Mouse (Mus musculus): Measurements from ENCODE around the gene Pde6d. TPM values are rescaled to one million over a fixed set of nuclear protein-coding genes. Genes with fewer than 3 reads are reported as not detected.
"Not testable (repeated sequence)": the region's sequence is repeated elsewhere in the genome, so short reads cannot be mapped to it uniquely, and the experiment has no call there.

Pde6d gene
- polyA plus RNA-seq, 1 experiment = 49.0 TPM

DNA sequence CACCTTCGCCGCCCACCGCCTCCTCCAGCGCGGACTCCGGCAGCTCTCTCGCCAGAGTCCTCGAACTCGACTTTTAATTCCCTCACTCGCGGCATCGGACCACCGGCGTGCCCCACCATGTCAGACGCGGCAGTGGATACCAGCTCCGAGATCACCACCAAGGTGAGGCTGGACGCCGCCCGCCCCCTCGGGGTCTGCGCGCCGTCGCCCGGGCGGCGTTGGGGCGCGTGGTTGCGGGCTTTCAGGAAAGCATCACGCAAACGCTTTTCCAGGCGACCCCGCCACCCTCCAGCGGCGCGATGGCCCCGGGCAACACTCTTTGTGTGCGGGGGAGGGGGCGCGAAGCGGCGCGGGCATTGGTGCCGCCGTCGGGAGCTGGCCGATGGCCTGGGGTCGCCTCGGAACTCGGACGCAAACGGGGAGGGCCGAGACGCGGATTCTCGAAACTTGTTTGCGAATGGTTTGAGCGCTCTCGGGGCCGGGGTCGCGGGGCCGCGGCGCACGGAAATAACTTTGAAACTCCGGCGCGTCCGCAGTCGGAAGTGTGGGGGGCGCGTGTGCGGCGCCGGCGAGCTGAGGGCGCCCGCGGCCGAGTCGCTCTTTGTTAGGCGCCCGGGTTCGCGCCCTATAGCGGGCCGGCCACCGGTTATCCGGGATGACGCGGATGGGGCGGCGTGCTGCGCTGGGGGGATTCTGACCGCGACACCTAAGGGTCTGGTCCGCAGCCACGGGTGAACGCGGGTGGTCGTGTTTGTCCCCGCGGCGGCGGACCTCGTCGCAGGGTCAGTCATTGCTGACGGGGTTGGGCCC, 55.4 kb downstream of the Pde6d start:
- DNase-seq (ENCODE audit: low spot score) = peak; percentile 41

DNA sequence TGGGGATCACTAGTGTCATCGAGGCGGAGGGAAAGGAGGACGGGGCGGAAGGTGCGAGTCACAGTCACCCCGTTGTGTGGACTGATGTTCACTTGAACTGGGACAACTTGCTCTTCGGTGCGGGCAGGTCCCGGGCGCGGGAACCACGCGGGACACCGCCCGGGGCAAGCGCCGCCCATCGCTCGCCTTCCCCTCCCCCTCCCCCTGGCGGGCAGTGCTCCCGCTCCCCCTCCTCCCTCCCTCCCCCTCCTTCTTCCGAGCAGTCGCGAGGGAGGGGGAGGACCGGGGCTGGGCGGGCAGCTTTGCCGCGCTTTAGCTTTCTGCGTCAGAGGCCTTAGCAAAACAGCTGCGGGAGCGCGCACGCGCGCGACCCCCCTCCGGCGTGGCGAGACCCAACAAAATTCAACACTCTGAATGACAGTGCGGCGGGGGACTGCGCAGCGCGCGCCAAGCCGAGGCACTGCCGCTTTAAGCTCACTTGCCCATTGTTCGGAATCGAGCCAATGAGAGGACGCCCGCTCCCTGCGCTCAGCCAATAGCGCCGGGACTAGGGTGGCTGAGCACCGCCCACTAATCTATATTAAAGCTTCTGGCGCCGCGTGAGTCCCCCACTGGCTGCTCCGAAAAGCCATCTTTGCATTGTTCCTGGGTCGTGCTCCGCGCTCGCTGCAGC, 56.2 kb downstream of the Pde6d start, which contains the start of gene Ptma:
Gene Ptma, plus strand, starts transcription at position 611 of the 673 bp plus-strand sequence.
- peak; percentile 97 for DNase-seq (ENCODE audit: low spot score)

DNA sequence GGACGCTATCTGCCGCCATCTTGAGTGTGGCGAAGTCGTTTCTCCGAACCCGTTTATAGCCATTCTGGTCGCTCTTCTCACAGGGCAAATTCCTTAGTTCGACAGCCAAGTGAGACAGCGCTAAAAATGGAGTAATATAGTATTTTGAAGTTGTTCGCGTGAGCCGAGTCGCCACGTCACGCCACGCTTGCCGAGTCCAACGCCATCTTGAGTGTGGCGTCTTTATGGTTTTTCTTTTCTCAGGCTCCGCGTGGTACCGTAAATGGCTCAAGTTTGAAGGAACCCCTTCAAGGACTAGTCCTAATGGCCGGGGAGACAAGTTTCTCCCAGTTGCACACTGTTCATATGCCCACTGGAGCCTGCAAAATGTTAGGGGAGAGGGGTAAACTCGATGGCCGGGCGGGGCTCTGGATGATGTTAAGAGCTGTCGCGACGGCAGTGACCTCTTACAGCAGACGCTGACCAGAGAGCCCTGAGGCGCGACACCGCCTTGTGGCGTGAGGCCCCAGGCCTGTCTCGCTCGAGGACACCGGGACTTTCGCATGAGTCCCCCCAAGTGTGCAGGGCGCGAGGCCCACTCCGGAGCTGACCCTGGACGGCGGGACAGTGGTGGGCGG, 56.8 kb downstream of the Pde6d start:
- no peak for DNase-seq (ENCODE audit: low spot score)

DNA sequence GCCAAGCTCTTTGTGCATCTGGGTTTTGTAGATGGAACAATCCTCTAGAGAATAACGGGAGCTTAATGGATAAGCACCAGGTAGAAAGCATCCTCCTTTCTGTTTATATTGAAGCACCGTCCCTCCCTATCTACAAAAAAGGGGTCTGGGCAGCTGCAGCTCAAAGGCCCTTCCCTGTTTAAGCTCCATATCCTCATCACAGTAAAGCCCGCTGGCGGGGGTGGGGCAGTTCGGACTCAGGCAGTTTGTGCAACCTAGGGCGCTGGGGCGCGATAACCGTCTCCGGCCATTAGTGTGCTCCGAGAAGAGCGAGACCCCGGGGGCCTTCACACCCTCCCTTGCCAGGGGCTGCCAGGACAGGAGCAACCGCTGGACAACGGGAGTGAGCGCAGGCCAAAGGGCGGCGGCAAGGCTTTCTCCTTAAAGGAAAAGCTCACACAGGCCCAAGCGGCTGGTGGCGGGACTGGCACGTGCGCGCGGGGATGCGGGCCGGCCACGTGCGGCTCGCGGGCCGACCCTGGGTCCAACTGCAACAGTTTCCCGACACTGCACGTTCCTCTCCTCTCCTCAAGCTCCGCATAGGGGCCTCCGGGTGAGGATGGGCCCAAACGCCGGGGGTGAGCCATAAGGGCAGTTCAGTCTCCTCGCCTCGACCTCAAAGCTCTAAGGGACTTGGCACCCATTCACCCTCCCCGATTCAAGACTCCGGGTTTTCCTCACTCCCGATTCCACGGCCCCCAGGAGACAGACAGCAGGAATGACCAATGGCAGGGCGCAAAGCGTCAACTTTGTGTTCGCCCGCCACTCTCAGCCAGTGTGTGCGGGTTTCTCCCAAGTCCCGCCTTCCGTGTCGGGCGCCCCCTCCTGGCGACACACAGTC, 57.6 kb downstream of the Pde6d start:
- peak; percentile 99 for DNase-seq (ENCODE audit: low spot score)

DNA sequence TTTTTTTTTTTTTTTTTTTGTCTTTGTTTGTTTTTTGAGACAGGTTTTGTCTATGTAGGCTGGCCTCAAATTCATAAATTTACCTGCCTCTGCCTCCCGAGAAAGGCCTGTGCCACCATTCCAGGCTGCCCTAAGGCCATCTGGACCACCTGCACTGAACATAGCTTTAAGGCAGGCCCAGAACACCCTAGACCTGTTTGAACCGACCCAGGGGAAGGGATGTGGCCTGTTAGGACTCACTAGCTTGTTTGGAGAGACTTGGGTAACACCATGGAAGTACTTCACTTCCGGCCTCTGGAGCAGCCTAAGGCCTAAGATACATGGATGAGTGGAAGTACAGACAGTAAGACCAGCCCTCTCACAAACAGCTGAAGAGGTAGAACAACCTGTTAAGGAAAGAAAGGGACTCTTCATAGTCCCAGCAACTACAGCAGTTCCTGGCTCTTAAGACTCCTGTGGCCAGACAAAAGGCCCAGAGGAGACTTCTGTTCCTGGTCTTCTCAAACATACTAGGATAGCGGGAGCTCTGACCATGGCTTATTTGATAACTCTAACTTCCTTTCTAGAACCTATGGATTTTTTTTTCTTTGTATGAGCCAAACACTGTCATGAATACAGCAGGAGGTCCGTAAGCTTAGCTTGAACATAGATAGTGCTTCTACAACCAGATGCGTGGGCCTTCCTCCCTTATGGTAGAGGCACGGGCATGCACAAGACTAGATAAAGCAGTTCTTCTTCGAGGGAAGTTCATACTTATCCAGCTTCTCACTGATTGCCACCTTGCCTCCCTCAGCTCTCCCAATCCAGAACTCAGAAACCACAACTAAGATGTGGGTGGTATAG, 58.4 kb downstream of the Pde6d start:
- no peak for DNase-seq (ENCODE audit: low spot score)

DNA sequence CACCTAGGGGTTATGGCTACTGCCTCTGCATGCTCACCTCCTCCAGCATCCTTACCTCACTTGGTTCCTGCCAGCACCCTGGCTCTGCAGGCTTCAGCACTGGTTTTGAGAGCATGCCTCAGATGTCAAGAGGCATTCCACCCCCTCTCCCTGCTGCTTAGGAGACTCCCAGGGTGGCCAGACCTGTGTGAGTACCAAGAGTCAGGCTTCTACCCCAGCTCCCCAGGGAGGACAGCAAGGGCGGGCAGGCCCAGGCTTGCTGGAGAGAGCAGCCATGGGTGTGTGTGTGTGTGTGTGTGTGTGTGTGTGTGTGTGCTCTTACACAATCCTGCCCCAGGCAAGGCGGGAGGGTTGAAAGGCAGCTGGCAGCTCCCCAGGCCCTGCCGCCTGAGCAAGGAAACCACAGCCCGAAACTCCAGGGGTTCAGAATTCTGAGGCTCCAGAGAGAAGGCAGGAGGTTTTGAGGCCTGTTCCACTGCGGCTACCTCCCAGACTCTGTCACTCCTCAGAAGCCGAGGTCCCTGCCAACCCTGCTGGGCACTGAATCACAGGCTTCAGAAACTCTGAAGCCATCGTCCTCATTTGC, 60.0 kb downstream of the Pde6d start:
- DNase-seq (ENCODE audit: low spot score) = peak; percentile 67

DNA sequence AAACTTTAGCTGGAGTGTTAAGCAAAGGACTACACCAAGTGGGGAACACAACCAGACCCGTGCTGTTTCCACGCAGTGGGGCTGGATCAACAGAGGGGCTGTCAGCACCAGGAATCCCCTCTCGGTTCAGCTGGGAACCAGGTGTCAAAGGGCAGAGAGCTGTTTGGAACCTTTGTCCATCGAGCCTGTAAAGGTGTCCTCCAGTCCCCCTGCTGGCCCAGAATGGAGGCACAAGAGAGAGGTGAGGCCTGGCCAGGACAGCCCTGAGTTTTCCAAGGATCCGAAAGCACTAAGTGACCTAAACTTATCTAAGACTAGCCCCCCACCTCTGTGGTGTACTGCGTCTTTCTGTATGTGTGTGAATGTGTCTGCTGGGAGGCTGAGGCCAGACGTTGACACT, 62.1 kb downstream of the Pde6d start:
- no peak for DNase-seq (ENCODE audit: low spot score)

DNA sequence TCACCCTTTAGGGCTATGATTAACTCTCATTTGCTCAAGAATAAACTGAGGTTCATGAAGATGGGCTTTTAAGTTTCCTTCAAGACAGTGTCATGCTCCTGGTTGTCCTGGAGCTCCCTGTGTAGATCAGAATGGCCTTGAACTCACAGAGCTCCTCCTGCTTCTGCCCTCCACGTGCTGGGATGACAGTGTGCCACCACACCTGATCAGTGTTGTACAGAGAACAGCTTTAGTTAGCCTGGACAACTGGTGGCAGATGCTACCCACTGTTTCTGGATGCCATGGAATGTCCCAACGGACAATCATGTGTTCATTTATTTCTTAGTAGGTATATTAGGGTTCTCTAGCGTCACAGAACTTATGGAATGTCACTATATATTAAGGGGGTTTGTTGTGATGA, 65.4 kb downstream of the Pde6d start:
- DNase-seq (ENCODE audit: low spot score) = no peak

DNA sequence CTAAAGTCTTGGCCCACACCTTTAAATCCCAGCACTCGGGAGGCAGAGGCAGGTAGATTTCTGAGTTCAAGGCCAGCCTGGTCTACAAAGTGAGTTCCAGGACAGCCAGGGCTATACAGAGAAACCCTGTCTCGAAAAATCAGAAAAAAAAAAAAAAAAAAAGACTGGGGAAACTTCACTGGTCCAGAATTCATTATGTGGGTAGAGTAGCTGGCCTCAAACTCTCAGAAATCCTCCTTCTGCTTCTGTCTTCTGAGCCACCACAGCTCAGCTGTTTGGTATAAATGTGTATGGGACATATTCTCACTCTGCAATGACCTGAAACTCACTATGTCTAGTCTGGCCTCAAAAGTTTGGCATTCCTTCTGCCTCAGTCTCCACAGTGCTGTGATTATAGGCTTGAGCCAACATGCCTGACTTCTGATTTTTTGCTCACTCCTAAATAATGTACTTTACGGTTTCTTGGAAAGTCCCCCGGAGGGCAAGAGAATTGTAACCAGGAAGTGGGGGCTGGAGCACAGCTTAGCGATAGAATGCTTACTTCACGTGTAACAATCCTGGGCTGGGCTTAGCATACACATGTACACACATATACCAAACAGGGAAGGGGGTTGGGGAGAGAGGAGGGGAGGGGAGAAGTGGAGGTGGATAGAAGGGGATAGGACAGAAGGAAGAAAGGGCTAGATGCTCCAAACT, 66.6 kb downstream of the Pde6d start:
- DNase-seq (ENCODE audit: low spot score) = no peak

DNA sequence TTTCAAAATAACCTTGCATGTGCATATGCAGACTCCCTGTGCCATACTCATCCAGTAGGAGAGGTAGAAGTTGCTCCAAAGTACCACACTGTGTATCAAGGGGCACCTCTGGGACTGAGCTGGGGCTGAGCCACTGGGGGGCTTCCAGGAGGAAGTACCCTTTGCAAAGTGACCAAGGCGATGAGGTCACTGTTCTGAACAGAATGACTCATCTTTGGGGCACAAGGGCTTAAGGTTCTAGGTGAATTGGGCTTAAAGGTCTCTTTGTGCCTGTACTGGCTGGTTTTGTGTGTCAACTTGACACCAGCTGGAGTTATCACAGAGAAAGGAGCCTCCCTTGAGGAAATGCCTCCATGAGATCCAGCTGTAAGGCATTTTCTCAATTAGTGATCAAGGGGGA, 69.4 kb downstream of the Pde6d start:
- DNase-seq (ENCODE audit: low spot score) = not testable (repeated sequence)

DNA sequence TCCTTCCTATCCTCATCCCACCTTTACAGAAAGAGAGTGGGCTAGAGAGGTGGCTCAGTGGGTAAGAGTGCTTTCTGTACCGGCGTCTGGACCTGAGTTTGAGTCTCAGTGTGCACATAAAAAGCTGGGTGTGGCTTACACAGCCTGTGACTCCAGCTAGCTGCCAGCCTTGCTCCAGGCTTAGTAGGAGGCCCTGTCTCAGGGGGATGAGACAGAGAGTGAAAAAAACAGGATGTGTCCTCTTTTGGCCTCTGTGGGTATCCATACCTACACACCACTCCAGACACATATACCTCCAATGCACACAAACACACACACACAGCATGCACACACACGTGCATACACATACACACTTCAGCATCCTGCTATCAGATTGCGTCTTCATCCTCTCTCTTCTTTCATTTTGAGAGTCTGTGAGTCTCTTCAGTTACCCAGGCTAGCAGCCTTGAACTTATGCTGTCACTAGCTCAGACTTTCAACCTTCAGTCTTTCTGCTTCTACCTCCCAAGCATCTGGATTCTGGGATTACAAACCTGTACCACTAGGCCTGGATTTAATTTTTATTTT, 70.2 kb downstream of the Pde6d start:
- DNase-seq (ENCODE audit: low spot score) = no peak

DNA sequence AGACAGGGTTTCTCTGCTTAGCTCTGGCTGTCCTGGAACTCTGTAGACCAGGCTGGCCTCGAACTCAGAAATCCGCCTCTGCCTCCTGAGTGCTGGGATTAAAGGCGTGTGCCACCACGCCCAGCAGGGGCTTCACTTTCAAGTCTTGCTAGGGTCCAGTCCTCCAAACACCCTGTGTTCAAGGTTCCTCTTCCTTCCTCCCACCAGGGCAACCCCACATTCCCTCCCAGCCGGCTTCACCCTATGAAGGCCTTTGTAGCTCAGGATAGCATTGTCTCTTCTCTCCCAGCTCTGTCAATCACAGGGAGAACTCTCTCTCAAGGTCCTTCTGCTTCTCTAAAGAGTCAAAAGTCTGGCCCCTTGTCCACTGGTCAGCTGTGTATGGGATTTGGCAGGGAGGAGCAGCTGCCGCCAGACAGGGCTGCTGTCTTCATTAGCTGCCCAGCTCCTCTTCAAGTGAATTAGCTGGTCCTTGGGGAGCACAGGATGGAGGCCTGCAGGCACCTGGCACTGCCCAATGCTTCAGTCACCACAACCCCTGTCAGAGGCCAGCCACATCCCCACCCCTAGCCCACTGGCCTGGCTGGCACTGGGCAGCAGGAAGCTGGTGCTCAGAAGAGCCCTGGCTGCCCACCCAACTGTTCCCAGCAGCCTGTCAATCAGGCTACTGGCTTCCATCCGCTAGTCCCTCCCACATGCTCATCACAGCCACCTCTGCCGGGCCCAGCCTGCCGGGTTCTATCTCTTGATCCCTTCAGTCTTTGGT, 71.6 kb downstream of the Pde6d start:
- DNase-seq (ENCODE audit: low spot score) = no peak

DNA sequence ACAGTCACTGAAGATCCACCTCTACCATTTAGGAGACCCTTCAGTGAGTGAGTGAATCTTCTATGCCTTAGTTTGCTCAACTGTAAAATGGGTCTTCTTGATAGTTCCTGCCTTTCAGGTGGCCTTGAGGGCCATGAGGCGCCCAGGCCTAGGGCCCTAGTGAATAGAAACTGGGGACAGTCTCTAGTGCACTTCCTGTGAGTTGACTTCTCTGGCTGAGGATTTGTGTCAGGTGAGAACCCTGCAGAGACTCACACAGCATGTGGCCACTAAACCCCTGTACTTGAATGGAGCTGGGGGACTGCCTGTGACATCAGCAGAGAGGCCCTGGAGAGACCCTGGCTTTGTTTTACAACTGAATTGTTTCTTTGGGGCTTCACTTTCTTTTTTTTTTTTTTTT, 72.2 kb downstream of the Pde6d start:
- DNase-seq (ENCODE audit: low spot score) = no peak

DNA sequence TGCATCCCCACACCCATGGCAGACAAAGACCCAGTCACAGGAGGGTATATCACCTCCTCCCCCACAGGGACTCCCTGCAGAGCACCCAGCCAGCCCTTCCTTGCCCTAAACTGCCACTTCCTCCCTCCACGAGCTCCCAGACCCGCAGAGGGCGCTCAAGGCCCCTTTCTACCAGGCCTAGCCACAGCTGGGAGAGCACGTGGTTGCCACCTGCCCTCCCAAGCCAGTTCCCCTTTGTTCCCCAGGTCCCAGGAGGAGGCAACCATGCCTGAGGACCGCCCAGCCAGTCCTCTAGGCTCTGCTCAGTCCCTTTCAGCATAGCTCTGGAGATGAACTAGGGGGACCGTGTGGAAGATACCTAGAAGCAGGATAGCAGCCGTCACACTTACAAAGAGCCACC, 73.0 kb downstream of the Pde6d start:
- peak; percentile 81 for DNase-seq (ENCODE audit: low spot score)

DNA sequence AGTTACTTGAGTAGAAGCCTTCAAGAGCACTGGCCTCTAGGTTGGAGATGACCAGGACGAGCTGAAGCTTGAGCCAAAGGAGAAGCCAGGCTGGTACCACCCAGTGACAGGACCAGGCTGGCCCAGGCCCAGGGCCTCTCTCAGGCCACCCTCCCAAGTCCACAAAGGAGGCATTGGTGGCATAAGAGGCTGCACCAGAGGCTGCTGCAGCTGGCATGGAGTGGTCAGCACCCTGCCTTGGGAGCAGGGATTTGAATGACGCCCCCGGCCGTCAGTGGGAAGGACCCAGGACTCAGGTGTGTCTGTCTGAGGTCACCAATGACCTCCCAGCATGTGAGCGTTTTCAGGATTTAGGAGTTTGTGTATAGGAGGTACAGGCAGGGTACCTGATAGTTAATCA, 74.6 kb downstream of the Pde6d start:
- DNase-seq (ENCODE audit: low spot score) = no peak

DNA sequence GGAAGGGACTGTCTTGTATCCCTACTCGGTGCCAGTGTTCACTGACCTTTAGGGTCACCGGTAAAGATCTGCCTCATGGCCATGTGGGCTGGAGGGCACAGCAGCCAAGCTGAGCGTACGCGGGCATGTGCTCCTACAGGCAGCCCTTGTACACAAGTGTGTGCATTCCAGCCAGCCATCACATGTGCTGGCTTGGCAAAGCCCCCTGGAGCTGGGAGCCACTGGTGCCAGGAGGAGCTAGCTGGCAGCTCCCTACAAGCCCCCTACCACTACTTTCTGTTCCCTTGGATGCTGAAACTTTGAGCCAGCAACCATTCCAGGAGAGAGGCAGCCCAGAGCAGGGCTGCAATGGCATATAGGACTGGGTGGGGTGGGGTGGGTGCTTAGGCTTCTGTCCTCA, 76.0 kb downstream of the Pde6d start:
- DNase-seq (ENCODE audit: low spot score) = no peak

DNA sequence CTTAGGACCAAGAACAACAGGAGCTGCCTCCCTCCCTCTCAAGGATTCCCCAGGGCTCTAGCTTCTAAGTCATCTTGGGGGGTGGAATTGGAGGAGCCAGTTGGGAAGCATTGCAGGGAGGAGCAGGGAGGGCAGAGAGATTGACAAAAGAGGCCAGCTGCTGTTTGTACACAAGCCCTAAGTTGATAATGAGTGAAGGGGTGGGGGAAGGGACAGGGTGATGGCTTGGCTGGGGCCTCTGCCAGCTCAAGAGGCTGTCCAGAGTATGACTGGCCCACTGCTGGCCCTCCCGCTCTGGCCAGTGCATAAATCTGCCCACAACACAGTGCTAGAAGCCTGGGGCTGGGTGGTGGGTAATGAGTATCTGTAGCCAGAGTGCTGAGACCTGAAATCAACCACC, 77.0 kb downstream of the Pde6d start:
- DNase-seq (ENCODE audit: low spot score) = no peak

DNA sequence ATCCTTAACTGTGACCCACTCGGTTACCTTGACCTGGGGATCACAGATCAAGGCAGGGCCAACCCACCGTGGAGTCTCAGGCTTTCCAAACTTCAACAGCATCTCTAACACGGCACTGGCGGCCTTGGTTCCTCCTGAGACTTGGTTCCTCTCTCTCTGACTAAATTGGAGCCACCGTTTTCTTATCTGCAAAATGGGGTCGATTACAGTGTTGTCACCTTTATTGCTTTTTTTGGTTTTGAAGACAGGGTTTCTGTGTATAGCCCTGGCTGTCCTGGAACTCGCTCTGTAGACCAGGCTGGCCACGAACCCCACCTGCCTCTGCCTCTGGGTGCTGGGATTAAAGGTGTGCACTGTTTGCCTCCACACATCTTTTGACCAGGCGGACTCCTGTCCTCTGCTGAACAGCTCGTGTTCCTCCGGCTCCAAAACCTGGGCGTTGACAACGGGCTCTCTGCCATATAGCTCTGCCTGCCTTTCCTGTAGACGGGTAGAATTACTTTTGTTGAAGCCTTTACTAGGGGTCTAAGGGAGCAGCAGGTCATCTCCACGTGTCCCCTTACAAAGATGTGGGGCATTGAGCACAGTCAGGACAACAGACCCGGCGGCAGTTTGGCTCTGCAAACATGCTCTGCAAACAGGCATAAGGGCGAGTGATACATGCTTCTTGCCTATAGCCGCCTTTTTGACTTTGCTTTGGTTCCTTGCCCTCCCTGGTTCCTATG, 77.6 kb downstream of the Pde6d start:
- DNase-seq (ENCODE audit: low spot score) = no peak

Measured in urinary bladder, adult 2 months (tissue).